Mouse (Mus musculus) cerebellum, postnatal 4 days (tissue): Measurements from ENCODE around the gene Bcas3.

ENCODE experiments used
- DNase-seq, 2 experiments: peaks; one replicate each; pipeline ENCODE4 v3.0.0; 2022; ENCODE audit warnings: low spot score in 2 of 2, mixed read lengths in 1 of 2

Bcas3 gene

DNA sequence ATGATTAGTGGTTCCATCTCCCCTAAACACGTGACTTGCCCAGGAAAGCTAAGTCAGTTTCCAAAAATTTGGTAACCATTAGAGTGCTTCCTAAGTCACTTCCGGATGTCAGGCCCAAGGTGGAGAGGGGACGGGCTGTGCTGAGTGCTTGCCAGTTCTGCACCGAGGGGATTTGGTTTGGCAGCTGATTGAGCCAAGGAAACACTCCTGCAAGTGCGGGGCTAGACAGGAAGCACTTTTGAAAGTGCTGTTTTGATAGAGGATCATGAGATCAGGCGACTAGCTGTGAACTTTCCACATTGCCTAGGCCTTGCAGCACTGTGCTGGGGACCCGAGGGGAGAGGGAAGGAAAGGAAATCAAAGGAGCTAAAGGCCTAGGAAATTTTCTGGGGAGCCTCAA, 262.5 kb downstream of the Bcas3 start:
- DNase-seq, result no peak

GRCm38 (mm10) chr11:85621486-85621885, 268.5 kb downstream of the Bcas3 start:
- no peak for DNase-seq

GRCm38 (mm10) chr11:85621994-85622393, 269.0 kb downstream of the Bcas3 start:
- DNase-seq, result no peak

- no peak for DNase-seq
Observed at GRCm38 (mm10) chr11:85625206-85625605, 272.2 kb downstream of the Bcas3 start.

DNA sequence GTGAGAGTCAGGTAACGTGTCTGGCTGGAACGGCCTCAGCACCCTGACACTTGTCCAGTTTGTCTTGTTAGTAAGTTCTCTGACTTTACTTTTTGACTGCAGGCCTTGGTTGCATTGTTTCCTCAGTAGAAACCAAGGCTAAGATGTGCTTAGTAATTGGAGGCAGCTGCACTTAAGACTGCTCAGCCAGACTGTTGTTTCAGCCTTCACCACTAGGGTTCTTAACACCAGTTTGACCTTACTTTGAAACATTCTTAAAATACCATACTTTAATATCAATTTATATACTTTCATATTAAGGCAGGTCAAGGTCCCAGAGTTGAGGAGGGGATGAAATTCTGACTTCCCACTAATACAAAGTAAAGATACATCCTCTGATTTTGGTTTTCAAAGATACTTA, 273.9 kb downstream of the Bcas3 start:
- DNase-seq, result no peak

DNA sequence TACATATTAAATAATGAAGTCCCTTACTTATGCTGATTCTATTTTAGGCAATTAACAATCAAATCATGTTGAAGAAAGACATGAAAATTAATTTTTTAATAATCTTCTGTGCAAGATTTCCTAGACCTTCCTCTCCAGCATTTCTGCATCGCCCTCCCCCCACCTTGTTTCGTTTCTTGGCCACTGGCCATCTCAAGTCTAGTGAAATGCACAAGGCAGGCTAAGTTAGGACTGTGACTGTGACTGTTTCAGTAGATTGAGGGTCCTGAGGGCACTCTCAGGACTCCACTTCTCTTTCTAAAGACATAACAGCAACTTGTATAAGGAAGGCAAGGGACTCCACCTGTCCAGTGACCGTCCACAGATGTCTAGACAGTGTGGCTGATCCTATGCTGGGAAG, 274.4 kb downstream of the Bcas3 start:
- DNase-seq, result no peak

GRCm38 (mm10) chr11:85628303-85629063, 275.5 kb downstream of the Bcas3 start:
- DNase-seq, result no peak

- no peak for DNase-seq
Observed at GRCm38 (mm10) chr11:85632568-85632981, 279.6 kb downstream of the Bcas3 start.

DNA sequence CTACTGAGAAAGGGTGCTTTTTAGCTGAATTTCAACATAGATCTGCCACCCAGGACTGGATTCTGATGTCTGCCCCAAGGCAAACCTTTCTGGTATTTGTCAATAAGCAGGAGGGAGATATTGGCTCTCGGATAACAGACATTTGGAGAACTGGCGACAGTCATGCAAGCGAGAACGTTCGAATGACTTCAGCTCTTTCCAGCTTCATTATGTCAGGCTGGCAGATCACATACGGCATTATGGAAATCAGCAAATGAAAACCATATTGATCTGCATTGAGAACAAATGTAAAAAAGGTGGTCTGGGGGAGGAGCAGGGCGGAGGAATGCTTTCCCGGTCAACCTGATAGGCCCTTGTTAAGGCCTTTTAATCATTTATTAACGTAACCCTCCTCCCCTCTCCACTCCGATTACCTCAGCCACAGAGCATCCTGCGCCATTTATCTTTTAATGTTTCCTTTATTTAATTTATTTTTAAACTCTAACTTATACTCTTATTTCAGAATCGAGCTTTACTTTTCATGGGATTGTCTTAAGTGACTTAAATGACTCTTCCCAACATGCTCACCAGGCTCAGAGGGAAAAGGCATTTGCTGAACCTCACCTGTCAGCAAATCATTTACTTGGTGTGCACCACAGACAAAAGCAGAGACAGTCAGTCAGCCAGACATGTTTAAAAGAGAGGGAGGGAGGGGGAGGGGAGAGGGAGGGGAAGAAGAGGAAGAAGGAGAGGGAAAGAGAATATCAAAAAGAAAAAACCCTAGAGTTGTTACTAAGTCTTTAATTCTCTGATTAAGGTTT, 285.9 kb downstream of the Bcas3 start:
- no peak for DNase-seq

DNA sequence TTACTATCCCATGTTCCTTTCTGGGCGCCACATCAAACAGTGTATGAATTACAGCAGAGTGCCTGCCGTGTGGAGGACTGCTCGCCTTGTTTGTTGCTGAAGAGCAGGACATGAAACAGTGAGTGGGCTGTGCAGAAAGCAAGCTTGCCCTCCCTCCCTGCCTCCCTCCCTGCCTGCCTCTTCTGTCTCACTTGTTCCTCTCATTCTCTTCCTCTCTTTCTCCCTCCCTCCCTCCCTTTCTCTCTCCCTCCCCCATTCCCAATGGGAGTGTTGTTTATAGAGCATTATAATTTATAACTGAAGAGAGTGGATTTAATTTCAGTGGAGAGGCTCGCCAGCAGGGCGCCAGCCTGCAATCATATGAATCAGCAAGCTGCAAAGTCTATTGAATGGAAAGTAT, 287.7 kb downstream of the Bcas3 start:
- DNase-seq, result no peak

- no peak for DNase-seq
Observed at GRCm38 (mm10) chr11:85641486-85641885, 288.5 kb downstream of the Bcas3 start.

DNA sequence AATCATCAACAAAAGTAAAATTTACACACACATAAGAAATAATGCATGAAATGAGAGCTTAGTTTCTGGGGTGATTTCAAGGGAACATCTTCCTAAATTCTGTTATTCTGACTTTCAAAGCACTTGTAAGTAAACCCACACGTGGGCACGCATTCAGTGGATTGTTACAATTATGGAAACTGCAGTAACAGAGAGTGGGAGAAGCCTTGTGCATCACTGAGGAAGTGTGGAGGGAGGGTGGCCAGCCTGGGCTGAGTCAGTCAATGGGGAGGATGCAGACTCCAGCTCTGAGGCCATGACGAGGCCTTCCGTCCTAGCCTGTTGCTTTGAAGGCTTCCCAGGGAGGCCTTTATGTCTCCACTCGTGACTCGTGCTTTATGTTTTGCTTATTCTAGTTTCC, 289.6 kb downstream of the Bcas3 start:
- DNase-seq, result no peak

- no peak for DNase-seq
Observed at GRCm38 (mm10) chr11:85643025-85643424, 290.1 kb downstream of the Bcas3 start.

- no peak for DNase-seq
Observed at GRCm38 (mm10) chr11:85643479-85644000, 290.6 kb downstream of the Bcas3 start.

DNA sequence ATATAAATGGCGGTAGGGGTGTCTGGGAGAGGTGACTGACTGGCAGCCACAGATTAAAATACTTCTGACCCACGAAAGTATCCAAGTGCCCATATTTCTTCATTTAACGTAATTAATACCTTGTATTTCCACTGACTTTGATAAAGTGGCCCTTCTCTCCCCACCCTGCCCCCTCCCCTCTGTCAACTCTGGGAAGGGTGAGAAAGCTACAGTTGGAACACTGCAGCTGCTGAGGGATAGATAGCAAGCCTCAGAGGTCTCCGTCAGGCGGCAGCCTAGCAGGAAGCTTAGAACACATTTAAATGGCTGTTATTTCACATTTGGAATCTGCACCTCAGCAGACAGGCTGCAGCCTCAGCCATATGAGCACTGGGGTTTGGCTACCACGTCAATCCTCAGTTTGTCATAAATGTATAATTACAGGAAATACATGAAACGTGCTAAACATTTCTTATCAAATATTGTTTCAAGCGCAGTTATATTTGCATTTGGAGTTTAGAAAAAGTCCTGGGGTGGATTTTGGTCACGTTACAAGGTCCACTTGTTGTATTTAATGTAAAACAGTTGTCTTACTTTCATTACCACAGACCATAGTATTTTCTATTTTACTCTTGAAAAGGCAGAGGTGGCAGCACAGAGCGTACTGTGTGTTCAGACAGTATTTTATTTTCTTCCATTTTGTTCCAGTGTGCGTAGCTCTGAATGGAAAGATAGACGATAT, 291.2 kb downstream of the Bcas3 start:
- DNase-seq, result no peak

GRCm38 (mm10) chr11:85644748-85645060, 291.7 kb downstream of the Bcas3 start:
- no peak for DNase-seq

- no peak for DNase-seq
Observed at GRCm38 (mm10) chr11:85645152-85645835, 292.3 kb downstream of the Bcas3 start.

GRCm38 (mm10) chr11:85648893-85649292, 295.9 kb downstream of the Bcas3 start:
- DNase-seq, result no peak

GRCm38 (mm10) chr11:85649373-85649772, 296.4 kb downstream of the Bcas3 start:
- no peak for DNase-seq

- no peak for DNase-seq
Observed at GRCm38 (mm10) chr11:85657471-85657870, 304.5 kb downstream of the Bcas3 start.

DNA sequence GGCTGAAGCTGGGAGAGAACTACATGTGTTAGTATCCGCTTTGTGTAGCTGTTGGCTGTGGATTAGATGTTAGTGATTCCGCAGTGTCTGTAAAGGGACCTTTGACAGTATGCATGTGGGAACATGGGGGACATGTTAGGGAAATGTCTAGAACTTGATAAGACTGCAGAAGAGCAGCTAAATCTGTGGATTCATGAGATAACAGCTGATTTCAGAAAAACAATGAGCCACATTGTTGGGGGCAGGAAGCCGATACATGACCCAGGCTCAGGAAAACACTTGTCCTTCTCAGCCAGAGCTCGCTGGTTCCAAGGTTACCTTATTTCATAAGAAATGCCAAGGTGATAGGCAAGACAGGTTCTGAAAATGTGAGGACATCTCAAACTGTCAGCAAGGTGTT, 307.3 kb downstream of the Bcas3 start:
- DNase-seq, result no peak

DNA sequence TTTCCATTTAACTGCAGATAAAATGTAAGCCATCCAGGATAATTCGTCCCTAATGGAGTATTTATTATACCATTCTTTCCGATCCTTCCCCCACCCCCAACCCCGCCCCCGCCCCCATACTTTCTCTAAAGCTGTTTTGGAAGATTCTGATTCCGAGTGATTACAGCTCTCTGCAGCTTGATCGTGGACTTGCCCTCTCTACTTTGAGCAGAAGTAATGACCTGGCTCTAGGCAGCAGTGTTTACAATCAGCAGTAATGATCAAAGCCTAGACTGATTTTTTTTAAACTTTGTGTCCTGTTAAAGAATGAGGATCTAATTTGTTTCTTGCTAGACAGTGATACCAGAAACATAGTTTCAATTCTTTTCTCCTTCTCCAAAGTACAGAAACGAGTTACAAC, 314.2 kb downstream of the Bcas3 start:
- no peak for DNase-seq
